Mouse (Mus musculus): Measurements from ENCODE around the gene Vamp1. TPM values are rescaled to one million over a fixed set of nuclear protein-coding genes. Genes with fewer than 3 reads are reported as not detected.

The Vamp1 gene
- polyA plus RNA-seq, 1 experiment from 2014 or later, result 4.7 TPM

DNA sequence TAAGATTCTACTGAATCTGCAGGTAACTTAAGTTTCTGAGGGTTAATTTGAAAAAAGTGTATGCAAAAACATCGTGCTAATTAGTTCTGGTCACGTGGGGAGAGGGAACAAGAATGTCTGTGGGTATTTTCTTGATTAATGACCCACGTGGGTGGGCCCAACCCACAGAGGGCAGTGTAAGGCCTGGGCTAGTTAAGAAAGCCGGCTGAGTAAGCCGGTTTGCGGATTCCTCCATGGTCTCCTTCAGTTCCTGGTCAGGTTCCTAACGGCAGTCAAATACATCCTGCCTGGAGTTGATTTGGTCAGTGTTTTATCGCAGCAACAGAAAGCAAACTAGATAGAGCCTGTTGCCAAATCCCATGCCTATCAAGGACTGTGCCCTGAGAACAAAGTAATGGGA, 68.9 kb downstream of the Vamp1 start:
- Histone ChIP-seq H3K27ac (no peak overlapping the region), H3K36me3 (replicated peaks) (no peaks in the 10 kb centered on the region), H3K27me3 (ENCODE audit: poor library complexity, severe bottlenecking) (no peaks in the 10 kb centered on the region), H3K4me3 (no peak overlapping the region), H3K4me1 (no peaks in the 10 kb centered on the region), H3K9me3 (peaks cover 6% of the 10 kb centered on the region; the same call in 1 of the 2 replicates)
- 69% methylated on average over 8 of the region's 8 CpGs for WGBS
- no peak for DNase-seq (ENCODE audit: extremely low spot score, low spot score)

DNA sequence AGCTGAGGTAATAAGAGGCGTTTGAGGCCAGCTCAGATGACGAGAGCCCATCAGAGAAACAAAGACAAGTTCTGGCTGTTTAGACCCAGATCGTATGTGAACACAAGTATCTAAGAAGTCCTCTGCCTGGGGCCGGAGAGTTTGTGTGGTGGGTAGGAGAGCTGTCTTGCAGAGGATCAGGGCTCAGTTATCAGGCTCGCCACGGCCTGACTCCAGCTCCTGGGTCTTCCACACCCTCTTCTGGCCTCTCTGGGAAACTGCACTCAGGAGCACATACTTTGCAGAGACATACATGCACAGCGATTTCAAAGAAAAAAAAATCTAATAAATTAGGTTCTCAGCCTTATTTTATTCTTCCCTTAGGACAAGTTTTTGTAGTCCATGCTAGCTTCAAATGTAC, 69.4 kb downstream of the Vamp1 start:
- Histone ChIP-seq H3K9me3 (peaks cover 6% of the 10 kb centered on the region; the same call in 1 of the 2 replicates), H3K4me1 (no peaks in the 10 kb centered on the region), H3K27me3 (ENCODE audit: poor library complexity, severe bottlenecking) (no peaks in the 10 kb centered on the region), H3K4me3 (no peak overlapping the region), H3K27ac (no peak overlapping the region), H3K36me3 (replicated peaks) (no peaks in the 10 kb centered on the region)
- DNase-seq (ENCODE audit: extremely low spot score, low spot score), result no peak
- 92% methylated on average over 7 of the region's 7 CpGs for WGBS

DNA sequence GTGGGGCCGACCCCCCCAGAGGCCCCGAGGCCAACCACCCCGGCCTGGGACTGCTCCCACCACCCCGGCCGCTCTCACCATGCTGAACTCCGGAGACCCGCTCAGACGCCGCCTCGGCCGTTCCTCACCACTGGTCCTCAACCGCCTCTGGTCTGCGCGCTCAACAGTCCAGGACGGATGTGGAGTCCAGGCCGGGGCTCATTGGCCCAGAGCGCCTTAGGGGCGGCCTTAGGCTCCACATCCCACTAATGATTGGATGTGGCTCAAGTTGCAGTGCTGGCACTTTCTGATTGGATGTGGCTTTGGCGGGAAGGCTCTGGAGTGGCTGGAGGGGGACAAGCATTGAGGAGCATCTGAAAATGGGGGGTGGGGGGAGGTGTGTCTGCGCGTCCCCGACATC, 70.5 kb downstream of the Vamp1 start, which contains the start of gene Tuba3a:
Gene Tuba3a, minus strand, starts transcription at position 153 of the 400 bp plus-strand sequence.
- Histone ChIP-seq H3K36me3 (replicated peaks) (no peaks in the 10 kb centered on the region), H3K27me3 (ENCODE audit: poor library complexity, severe bottlenecking) (no peaks in the 10 kb centered on the region), H3K4me3 (no peak within 1 kb of the TSS), H3K4me1 (no peaks in the 10 kb centered on the region), H3K27ac (no peak within 1 kb of the TSS), H3K9me3 (0 out of 2 replicates have a peak, but pooled peaks cover 6% of the 10 kb centered on the region)
- DNase-seq (ENCODE audit: extremely low spot score, low spot score), result no peak
- WGBS, result 94% methylated on average over 22 of the region's 22 CpGs

DNA sequence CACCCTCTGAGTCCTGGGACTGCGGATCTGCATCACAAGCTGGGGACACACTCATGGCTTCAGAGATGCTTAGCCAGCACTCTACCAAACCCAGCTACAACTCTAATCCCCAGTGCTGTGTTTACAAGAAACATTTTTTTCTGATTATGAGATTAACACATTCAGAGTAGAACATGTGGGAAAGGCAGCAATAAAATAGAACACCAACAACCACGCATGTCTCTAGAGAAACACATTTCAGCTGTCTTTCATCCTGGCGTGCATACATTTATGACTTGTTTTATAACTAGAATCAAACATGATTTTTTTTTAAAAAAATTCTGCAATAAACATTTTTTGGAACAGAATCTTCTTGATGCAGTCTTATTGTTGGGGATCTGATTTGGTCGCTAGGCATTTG, 71.6 kb downstream of the Vamp1 start:
- Histone ChIP-seq H3K9me3 (0 out of 2 replicates have a peak, but pooled peaks cover 6% of the 10 kb centered on the region), H3K27me3 (ENCODE audit: poor library complexity, severe bottlenecking) (no peaks in the 10 kb centered on the region), H3K36me3 (replicated peaks) (no peaks in the 10 kb centered on the region), H3K27ac (no peak overlapping the region), H3K4me3 (no peak overlapping the region), H3K4me1 (no peaks in the 10 kb centered on the region)
- WGBS, result 91% methylated on average over 4 of the region's 4 CpGs
- no peak for DNase-seq (ENCODE audit: extremely low spot score, low spot score)

GRCm38 (mm10) chr6:125288730-125289129, 73.4 kb downstream of the Vamp1 start:
- no peaks in the 10 kb centered on the region for H3K36me3 ChIP-seq (replicated peaks)
- no peaks in the 10 kb centered on the region for H3K27me3 ChIP-seq (ENCODE audit: poor library complexity, severe bottlenecking)
- 79% methylated on average over 5 of the region's 5 CpGs for WGBS
- no peak overlapping the region for H3K27ac ChIP-seq
- H3K9me3 ChIP-seq, result 0 out of 2 replicates have a peak, but pooled peaks cover 6% of the 10 kb centered on the region
- no peaks in the 10 kb centered on the region for H3K4me1 ChIP-seq
- no peak overlapping the region for H3K4me3 ChIP-seq
- DNase-seq (ENCODE audit: extremely low spot score, low spot score), result no peak

- WGBS, result 88% methylated on average over 4 of the region's 4 CpGs
- H3K4me3 ChIP-seq, result no peak overlapping the region
These were observed 76.0 kb downstream of the Vamp1 start for GRCm38 (mm10) chr6:125291329-125291728.

GRCm38 (mm10) chr6:125292256-125292655, 76.9 kb downstream of the Vamp1 start:
- 87% methylated on average over 7 of the region's 7 CpGs for WGBS
- Histone ChIP-seq H3K9me3 (no peaks in the 10 kb centered on the region), H3K36me3 (replicated peaks) (no peaks in the 10 kb centered on the region), H3K4me3 (no peak overlapping the region), H3K4me1 (no peaks in the 10 kb centered on the region), H3K27ac (no peak overlapping the region), H3K27me3 (ENCODE audit: poor library complexity, severe bottlenecking) (no peaks in the 10 kb centered on the region)
- no peak for DNase-seq (ENCODE audit: extremely low spot score, low spot score)

More at GRCm38 (mm10) chr6:125291329-125291728, 76.0 kb downstream of the Vamp1 start:
- DNase-seq (ENCODE audit: extremely low spot score, low spot score), result no peak
- no peaks in the 10 kb centered on the region for H3K27me3 ChIP-seq (ENCODE audit: poor library complexity, severe bottlenecking)
- H3K4me1 ChIP-seq, result no peaks in the 10 kb centered on the region
- no peaks in the 10 kb centered on the region for H3K9me3 ChIP-seq
- H3K36me3 ChIP-seq (replicated peaks), result no peaks in the 10 kb centered on the region
- H3K27ac ChIP-seq, result no peak overlapping the region

GRCm38 (mm10) chr6:125294049-125294448, 78.7 kb downstream of the Vamp1 start:
- Histone ChIP-seq H3K27me3 (ENCODE audit: poor library complexity, severe bottlenecking) (no peaks in the 10 kb centered on the region), H3K4me3 (no peak overlapping the region), H3K4me1 (no peaks in the 10 kb centered on the region), H3K27ac (no peak overlapping the region), H3K9me3 (no peaks in the 10 kb centered on the region), H3K36me3 (replicated peaks) (no peaks in the 10 kb centered on the region)
- DNase-seq (ENCODE audit: extremely low spot score, low spot score), result no peak
- WGBS, result 93% methylated on average over 4 of the region's 4 CpGs

Small RNA genes lying within 50 kb of the gene (microRNA-seq; reads per million reads assigned to microRNA genes)
- gene Mir3098 (3.0 reads per million, percentile 2 among the genes with 10 or more reads in this experiment), gene Mir8113 (not detected)

Other genes starting within 250 kb of the Vamp1 start
- gene Pianp, start 218.9 kb upstream of the Vamp1 start, polyA plus RNA-seq (2016; fragmentation: Nextera tagmentation; extraction: Ambion mirVana), result 1.4 and 1.7 TPM in 2 replicates
- 8.2 and 12.1 TPM in 2 replicates for gene Zfp384, start 206.4 kb upstream of the Vamp1 start, polyA plus RNA-seq (2016; fragmentation: Nextera tagmentation; extraction: Ambion mirVana)
- 117 and 121 TPM in 2 replicates for gene Ing4, start 175.8 kb upstream of the Vamp1 start, polyA plus RNA-seq (2016; fragmentation: Nextera tagmentation; extraction: Ambion mirVana)
- gene Acrbp, start 165.9 kb upstream of the Vamp1 start, polyA plus RNA-seq (2016; fragmentation: Nextera tagmentation; extraction: Ambion mirVana), result 12.8 and 12.9 TPM in 2 replicates
- gene Lpar5, start 147.6 kb upstream of the Vamp1 start, polyA plus RNA-seq (2016; fragmentation: Nextera tagmentation; extraction: Ambion mirVana), result 0.22 and 0.30 TPM in 2 replicates
- 91.0 and 99.4 TPM in 2 replicates for gene Chd4, start 119.6 kb upstream of the Vamp1 start, polyA plus RNA-seq (2016; fragmentation: Nextera tagmentation; extraction: Ambion mirVana)
- gene Nop2, start 83.6 kb upstream of the Vamp1 start, polyA plus RNA-seq (2016; fragmentation: Nextera tagmentation; extraction: Ambion mirVana), result 101 and 103 TPM in 2 replicates
- 9.2 and 10.0 TPM in 2 replicates for gene Iffo1, start 70.3 kb upstream of the Vamp1 start, polyA plus RNA-seq (2016; fragmentation: Nextera tagmentation; extraction: Ambion mirVana)
- 3,225 and 3,313 TPM in 2 replicates for gene Gapdh, start 49.1 kb upstream of the Vamp1 start, polyA plus RNA-seq (2016; fragmentation: Nextera tagmentation; extraction: Ambion mirVana)
- 271 and 274 TPM in 2 replicates for gene Ncapd2, start 23.9 kb upstream of the Vamp1 start, polyA plus RNA-seq (2016; fragmentation: Nextera tagmentation; extraction: Ambion mirVana)
- 232 and 239 TPM in 2 replicates for gene Mrpl51, start 23.8 kb upstream of the Vamp1 start, polyA plus RNA-seq (2016; fragmentation: Nextera tagmentation; extraction: Ambion mirVana)
- 1.6 and 2.1 TPM in 2 replicates for gene Tapbpl, start 16.3 kb downstream of the Vamp1 start, polyA plus RNA-seq (2016; fragmentation: Nextera tagmentation; extraction: Ambion mirVana)
- gene Cd27, start 21.5 kb downstream of the Vamp1 start, polyA plus RNA-seq (2016; fragmentation: Nextera tagmentation; extraction: Ambion mirVana), result 1.1 and 1.7 TPM in 2 replicates
- 0.12 TPM in 1 of 2 replicates, not detected in the other for gene Tuba3a, start 70.5 kb downstream of the Vamp1 start, polyA plus RNA-seq (2016; fragmentation: Nextera tagmentation; extraction: Ambion mirVana)
- 16.1 and 17.2 TPM in 2 replicates for gene Ltbr, start 98.3 kb downstream of the Vamp1 start, polyA plus RNA-seq (2016; fragmentation: Nextera tagmentation; extraction: Ambion mirVana)
- gene Scnn1a, start 105.1 kb downstream of the Vamp1 start, polyA plus RNA-seq (2016; fragmentation: Nextera tagmentation; extraction: Ambion mirVana), result 0.20 and 0.30 TPM in 2 replicates
- gene Tnfrsf1a, start 133.8 kb downstream of the Vamp1 start, polyA plus RNA-seq (2016; fragmentation: Nextera tagmentation; extraction: Ambion mirVana), result 24.1 and 24.4 TPM in 2 replicates
- gene Plekhg6, start 165.2 kb downstream of the Vamp1 start, polyA plus RNA-seq (2016; fragmentation: Nextera tagmentation; extraction: Ambion mirVana), result 0.07 TPM in 2 replicates

Data from forebrain, embryonic 10.5 days (tissue).